Mouse (Mus musculus): ENCODE measurements at regions not wholly inside any gene's neighbourhood (a gene's known extent, or its start where the extent isn't known, plus 50 kb on each side); places are given as distances from the start of the nearest gene placed in this dataset.

- Histone ChIP-seq H3K4me1 (ENCODE audit: control insufficient read depth, insufficient read depth, low read length) (peaks cover 5% of the 10 kb centered on the region), H3K4me2 (ENCODE audit: low read depth, low read length) (no peak overlapping the region), H3K27ac (ENCODE audit: low read depth, low read length) (no peak overlapping the region), H3K9me3 (ENCODE audit: control insufficient read depth, low read length) (no peaks in the 10 kb centered on the region), H3K4me3 (ENCODE audit: low read depth, low read length) (no peak overlapping the region), H3K27me3 (ENCODE audit: control insufficient read depth, insufficient read depth, low read length) (no peaks in the 10 kb centered on the region), H3K36me3 (ENCODE audit: control insufficient read depth, insufficient read depth, low read length) (no peaks in the 10 kb centered on the region), H3K9ac (replicated peaks; ENCODE audit: low read depth, low read length) (no peak overlapping the region)
- 15% methylated on average over 8 of the region's 8 CpGs for WGBS
- peak; percentile 46; the same call in 1 of the 2 replicates for ATAC-seq (ENCODE audit: low read depth)
Observed at GRCm38 (mm10) chr7:70847450-70847993, 481.0 kb upstream of the Nr2f2 start.

GRCm38 (mm10) chr7:70846076-70846475, 479.5 kb upstream of the Nr2f2 start:
- H3K36me3 ChIP-seq (ENCODE audit: control insufficient read depth, insufficient read depth, low read length) = no peaks in the 10 kb centered on the region
- no peaks in the 10 kb centered on the region for H3K9me3 ChIP-seq (ENCODE audit: control insufficient read depth, low read length)
- no peak overlapping the region for H3K9ac ChIP-seq (replicated peaks; ENCODE audit: low read depth, low read length)
- no peak for ATAC-seq (ENCODE audit: low read depth)
- H3K4me2 ChIP-seq (ENCODE audit: low read depth, low read length) = no peak overlapping the region
- no peak overlapping the region for H3K4me3 ChIP-seq (ENCODE audit: low read depth, low read length)
- no peak overlapping the region for H3K27ac ChIP-seq (ENCODE audit: low read depth, low read length)
- peaks cover 5% of the 10 kb centered on the region for H3K4me1 ChIP-seq (ENCODE audit: control insufficient read depth, insufficient read depth, low read length)
- 11% methylated on average over 4 of the region's 4 CpGs for WGBS
- no peaks in the 10 kb centered on the region for H3K27me3 ChIP-seq (ENCODE audit: control insufficient read depth, insufficient read depth, low read length)

- Histone ChIP-seq H3K9me3 (ENCODE audit: control insufficient read depth, low read length) (no peaks in the 10 kb centered on the region), H3K4me1 (ENCODE audit: control insufficient read depth, insufficient read depth, low read length) (no peaks in the 10 kb centered on the region), H3K9ac (replicated peaks; ENCODE audit: low read depth, low read length) (no peak overlapping the region), H3K4me3 (ENCODE audit: low read depth, low read length) (no peak overlapping the region), H3K36me3 (ENCODE audit: control insufficient read depth, insufficient read depth, low read length) (no peaks in the 10 kb centered on the region), H3K27ac (ENCODE audit: low read depth, low read length) (no peak overlapping the region), H3K4me2 (ENCODE audit: low read depth, low read length) (no peak overlapping the region), H3K27me3 (ENCODE audit: control insufficient read depth, insufficient read depth, low read length) (no peaks in the 10 kb centered on the region)
- 100% methylated on average over 1 of the region's 1 CpGs for WGBS
- ATAC-seq (ENCODE audit: low read depth) = no peak
Observed at GRCm38 (mm10) chr7:70840142-70840541, 473.6 kb upstream of the Nr2f2 start.

GRCm38 (mm10) chr7:70839190-70839589, 472.7 kb upstream of the Nr2f2 start:
- H3K9me3 ChIP-seq (ENCODE audit: control insufficient read depth, low read length) = no peaks in the 10 kb centered on the region
- H3K4me2 ChIP-seq (ENCODE audit: low read depth, low read length) = no peak overlapping the region
- H3K4me3 ChIP-seq (ENCODE audit: low read depth, low read length) = no peak overlapping the region
- H3K27me3 ChIP-seq (ENCODE audit: control insufficient read depth, insufficient read depth, low read length) = no peaks in the 10 kb centered on the region
- no peak overlapping the region for H3K27ac ChIP-seq (ENCODE audit: low read depth, low read length)
- ATAC-seq (ENCODE audit: low read depth) = no peak
- H3K4me1 ChIP-seq (ENCODE audit: control insufficient read depth, insufficient read depth, low read length) = no peaks in the 10 kb centered on the region
- H3K9ac ChIP-seq (replicated peaks; ENCODE audit: low read depth, low read length) = no peak overlapping the region
- WGBS = 93% methylated on average over 2 of the region's 2 CpGs
- H3K36me3 ChIP-seq (ENCODE audit: control insufficient read depth, insufficient read depth, low read length) = no peaks in the 10 kb centered on the region

- 20% methylated on average over 4 of the region's 4 CpGs for WGBS
- Histone ChIP-seq H3K4me2 (ENCODE audit: low read depth, low read length) (no peak overlapping the region), H3K9me3 (ENCODE audit: control insufficient read depth, low read length) (no peaks in the 10 kb centered on the region), H3K27me3 (ENCODE audit: control insufficient read depth, insufficient read depth, low read length) (no peaks in the 10 kb centered on the region), H3K4me3 (ENCODE audit: low read depth, low read length) (no peak overlapping the region), H3K4me1 (ENCODE audit: control insufficient read depth, insufficient read depth, low read length) (no peaks in the 10 kb centered on the region), H3K27ac (ENCODE audit: low read depth, low read length) (no peak overlapping the region), H3K36me3 (ENCODE audit: control insufficient read depth, insufficient read depth, low read length) (no peaks in the 10 kb centered on the region), H3K9ac (replicated peaks; ENCODE audit: low read depth, low read length) (no peak overlapping the region)
- no peak for ATAC-seq (ENCODE audit: low read depth)
Observed at GRCm38 (mm10) chr7:70834787-70835461, 468.4 kb upstream of the Nr2f2 start.

GRCm38 (mm10) chr7:70828486-70829195, 462.1 kb upstream of the Nr2f2 start:
- Histone ChIP-seq H3K27me3 (ENCODE audit: control insufficient read depth, insufficient read depth, low read length) (no peaks in the 10 kb centered on the region), H3K36me3 (ENCODE audit: control insufficient read depth, insufficient read depth, low read length) (no peaks in the 10 kb centered on the region), H3K4me3 (ENCODE audit: low read depth, low read length) (no peak overlapping the region), H3K27ac (ENCODE audit: low read depth, low read length) (no peak overlapping the region), H3K4me2 (ENCODE audit: low read depth, low read length) (no peak overlapping the region), H3K4me1 (ENCODE audit: control insufficient read depth, insufficient read depth, low read length) (no peaks in the 10 kb centered on the region), H3K9ac (replicated peaks; ENCODE audit: low read depth, low read length) (no peak overlapping the region), H3K9me3 (ENCODE audit: control insufficient read depth, low read length) (no peaks in the 10 kb centered on the region)
- ATAC-seq (ENCODE audit: low read depth) = no peak
- 42% methylated on average over 5 of the region's 5 CpGs for WGBS

- Histone ChIP-seq H3K4me2 (ENCODE audit: low read depth, low read length) (no peak overlapping the region), H3K27ac (ENCODE audit: low read depth, low read length) (no peak overlapping the region), H3K9ac (replicated peaks; ENCODE audit: low read depth, low read length) (no peak overlapping the region), H3K36me3 (ENCODE audit: control insufficient read depth, insufficient read depth, low read length) (no peaks in the 10 kb centered on the region), H3K9me3 (ENCODE audit: control insufficient read depth, low read length) (no peaks in the 10 kb centered on the region), H3K27me3 (ENCODE audit: control insufficient read depth, insufficient read depth, low read length) (no peaks in the 10 kb centered on the region), H3K4me1 (ENCODE audit: control insufficient read depth, insufficient read depth, low read length) (0 out of 2 replicates have a peak, but pooled peaks cover 3% of the 10 kb centered on the region), H3K4me3 (ENCODE audit: low read depth, low read length) (no peak overlapping the region)
- no peak for ATAC-seq (ENCODE audit: low read depth)
- WGBS = 57% methylated on average over 3 of the region's 3 CpGs
Observed at GRCm38 (mm10) chr7:70826074-70826473, 459.5 kb upstream of the Nr2f2 start.

GRCm38 (mm10) chr7:70823020-70823419, 456.5 kb upstream of the Nr2f2 start:
- no peak overlapping the region for H3K4me3 ChIP-seq (ENCODE audit: low read depth, low read length)
- 0 out of 2 replicates have a peak, but pooled peaks cover 3% of the 10 kb centered on the region for H3K4me1 ChIP-seq (ENCODE audit: control insufficient read depth, insufficient read depth, low read length)
- no peak overlapping the region for H3K27ac ChIP-seq (ENCODE audit: low read depth, low read length)
- 12% methylated on average over 11 of the region's 11 CpGs for WGBS
- ATAC-seq (ENCODE audit: low read depth) = no peak
- peak overlapping the region; percentile 44 for H3K4me2 ChIP-seq (ENCODE audit: low read depth, low read length)
- H3K9ac ChIP-seq (replicated peaks; ENCODE audit: low read depth, low read length) = no peak overlapping the region
- no peaks in the 10 kb centered on the region for H3K9me3 ChIP-seq (ENCODE audit: control insufficient read depth, low read length)
- H3K27me3 ChIP-seq (ENCODE audit: control insufficient read depth, insufficient read depth, low read length) = no peaks in the 10 kb centered on the region
- no peaks in the 10 kb centered on the region for H3K36me3 ChIP-seq (ENCODE audit: control insufficient read depth, insufficient read depth, low read length)

- Histone ChIP-seq H3K9ac (replicated peaks; ENCODE audit: low read depth, low read length) (no peak overlapping the region), H3K9me3 (ENCODE audit: control insufficient read depth, low read length) (no peaks in the 10 kb centered on the region), H3K4me1 (ENCODE audit: control insufficient read depth, insufficient read depth, low read length) (0 out of 2 replicates have a peak, but pooled peaks cover 3% of the 10 kb centered on the region), H3K27ac (ENCODE audit: low read depth, low read length) (no peak overlapping the region), H3K4me3 (ENCODE audit: low read depth, low read length) (no peak overlapping the region), H3K27me3 (ENCODE audit: control insufficient read depth, insufficient read depth, low read length) (no peaks in the 10 kb centered on the region), H3K36me3 (ENCODE audit: control insufficient read depth, insufficient read depth, low read length) (no peaks in the 10 kb centered on the region), H3K4me2 (ENCODE audit: low read depth, low read length) (peak overlapping the region; percentile 44; the same call in 1 of the 2 replicates)
- 15% methylated on average over 9 of the region's 9 CpGs for WGBS
- peak; percentile 65; the same call in 1 of the 2 replicates for ATAC-seq (ENCODE audit: low read depth)
Observed at GRCm38 (mm10) chr7:70822310-70822821, 455.8 kb upstream of the Nr2f2 start.
